Mouse (Mus musculus): ENCODE data around the gene Cbx3.

- peak; percentile 22; the same call in 1 of the 2 replicates for TF ChIP-seq CTCF (IDR thresholded peaks at IDR 0.05; ENCODE audit: low read depth)
- no peak for TF ChIP-seq EP300 (IDR thresholded peaks at IDR 0.05; ENCODE audit: low read depth)
Measured at GRCm38 (mm10) chr6:51442191-51442835, 27.8 kb upstream of the Cbx3 start.
